Mouse (Mus musculus) CH12.LX (cell line): ENCODE measurements at regions not wholly inside any gene's neighbourhood (a gene's known extent, or its start where the extent isn't known, plus 50 kb on each side); places are given as distances from the start of the nearest gene placed in this dataset.

Experiments
- BHLHE40 ChIP-seq: IDR thresholded peaks from 2 replicates; pipeline ENCODE4 v1.6.1; 2011; ENCODE audit warnings: mild to moderate bottlenecking, low read depth, low read length, improper control_type of control experiment
- KAT2A ChIP-seq: IDR thresholded peaks from 2 replicates; pipeline ENCODE4 v1.6.1; 2012; ENCODE audit warnings: low read length, improper control_type of control experiment, inconsistent platforms; ENCODE audit not compliant: insufficient replicate concordance
- MAFK ChIP-seq: IDR thresholded peaks from 2 replicates; pipeline ENCODE4 v1.6.1; 2011; ENCODE audit warnings: low read length, improper control_type of control experiment; ENCODE audit not compliant: insufficient replicate concordance
- MAX ChIP-seq: IDR thresholded peaks from 2 replicates; pipeline ENCODE4 v1.6.1; 2011; ENCODE audit warnings: low read length, improper control_type of control experiment
- POLR2A ChIP-seq: IDR thresholded peaks from 2 replicates; pipeline ENCODE4 v1.6.1; 2011; ENCODE audit warnings: low read depth, mild to moderate bottlenecking, improper control_type of control experiment, low read length
- SMC3 ChIP-seq: IDR thresholded peaks from 2 replicates; pipeline ENCODE4 v1.6.1; 2011; ENCODE audit warnings: low read depth, low read length, improper control_type of control experiment
- TCF12 ChIP-seq: IDR thresholded peaks from 2 replicates; pipeline ENCODE4 v1.6.1; 2014; ENCODE audit warnings: low read depth, mild to moderate bottlenecking, inconsistent platforms, low read length, improper control_type of control experiment

DNA sequence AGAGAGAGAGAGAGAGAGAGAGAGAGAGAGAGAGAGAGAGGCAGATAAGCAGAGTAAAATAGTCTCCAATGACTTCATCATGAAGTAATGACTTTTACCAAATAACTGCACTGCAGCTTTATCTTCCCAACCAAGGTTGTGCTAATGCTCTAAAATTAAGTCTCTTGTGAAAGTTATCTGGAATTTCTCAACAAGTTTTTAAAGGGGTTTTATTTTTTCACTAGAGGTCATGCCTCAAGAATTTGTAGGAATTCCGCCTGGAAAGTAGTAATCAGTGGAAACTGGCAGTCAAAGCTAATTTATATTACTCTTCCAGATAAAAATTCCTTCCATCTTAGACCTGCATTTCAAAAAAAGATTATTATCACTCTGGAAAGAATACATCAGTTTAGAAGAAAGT is 102.9 kb downstream of the Lyplal1 start:
- TF ChIP-seq POLR2A (no peak), MAFK (no peak), BHLHE40 (no peak), SMC3 (no peak), KAT2A (no peak), MAX (no peak), TCF12 (no peak)
